Mouse (Mus musculus) layer of hippocampus, postnatal 10 days (tissue): ENCODE data around the gene Hrh3. TPM values are rescaled to one million over a fixed set of nuclear protein-coding genes. Genes with fewer than 3 reads are reported as not detected.

Experiments used
- DNase-seq, 2 experiments: peaks; one replicate each; pipeline ENCODE4 v3.0.0; 2021; ENCODE audit warnings: low spot score in 2 of 2
- total RNA-seq, 2 experiments: library from RNA; stranded (reverse); gene quantifications; 2 replicates each; pipeline ENCODE4 v1.2.3; 2021

Hrh3 gene
- total RNA-seq, 2 experiments from 2014 or later: 15.3 to 16.2 TPM

DNA sequence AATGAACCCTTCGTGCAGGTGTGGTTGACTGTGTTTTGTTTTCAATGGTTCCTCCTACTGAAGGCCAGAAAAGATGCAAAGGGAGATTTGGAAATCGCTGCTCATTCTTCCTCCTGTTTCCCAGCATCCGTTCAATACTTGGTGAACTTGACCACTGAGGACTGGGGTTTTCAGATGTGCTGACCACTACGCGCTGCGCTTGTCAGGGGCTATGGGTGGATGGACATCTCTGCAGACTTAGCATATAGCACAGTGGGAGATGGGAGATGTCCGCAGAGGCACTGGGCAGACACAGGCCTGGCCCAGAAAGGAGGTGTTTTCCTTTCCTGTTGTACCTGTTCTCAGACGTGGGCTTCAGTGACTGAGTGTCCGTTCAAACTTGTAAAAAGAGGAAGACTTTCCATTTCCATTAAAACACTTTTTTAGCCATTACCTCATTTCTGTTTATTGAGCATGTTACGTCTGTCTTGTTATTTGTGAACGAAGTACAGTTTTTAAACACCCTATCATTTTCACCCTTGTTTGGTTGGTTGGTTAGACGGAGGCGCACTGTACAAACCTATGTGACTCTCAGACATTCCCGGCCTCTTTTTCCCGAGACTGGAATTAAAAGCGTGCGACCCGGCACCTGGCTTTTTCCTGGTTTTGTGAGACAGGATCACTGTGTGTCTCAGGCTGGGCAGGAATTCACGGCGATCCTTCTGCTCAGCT is 34.4 kb downstream of the Hrh3 start:
- DNase-seq: no peak

- no peak for DNase-seq
Observed at GRCm38 (mm10) chr2:180063338-180064131, 40.8 kb downstream of the Hrh3 start.

DNA sequence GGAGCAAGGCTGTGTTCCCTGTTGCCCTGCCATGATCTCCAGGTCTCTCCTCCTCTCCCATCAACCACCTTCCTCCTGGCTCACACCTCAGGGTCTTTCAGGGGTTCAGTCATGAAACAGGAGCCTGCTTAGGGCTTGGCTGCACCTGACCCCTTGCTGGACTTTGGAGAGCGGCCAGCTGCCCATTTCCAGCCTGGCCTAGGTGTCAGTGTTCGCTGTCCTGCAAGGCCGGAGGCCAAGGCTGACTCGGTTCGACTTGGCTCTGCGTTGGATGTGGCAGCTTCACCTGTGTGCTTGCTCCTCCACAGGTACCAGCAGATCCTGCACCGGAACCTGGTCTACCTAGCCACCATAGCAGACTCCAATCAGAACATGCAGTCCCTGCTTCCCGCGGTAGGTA is 51.3 kb downstream of the Hrh3 start:
- DNase-seq: no peak

- peak in 1 of 2 experiments; percentile 34 for DNase-seq
Observed at GRCm38 (mm10) chr2:180051986-180052733, 52.1 kb downstream of the Hrh3 start.

GRCm38 (mm10) chr2:180050986-180051385 is 53.3 kb downstream of the Hrh3 start:
- DNase-seq: peak; percentile 84 to 88

Other genes starting within 250 kb of the Hrh3 start
- 10 to 100 TPM; 18.7 to 19.0 TPM for gene Taf4, start 127.8 kb downstream of the Hrh3 start, total RNA-seq
- gene Lsm14b, start 79.5 kb downstream of the Hrh3 start, total RNA-seq: 100 to 1,000 TPM; 129 to 134 TPM
- gene Psma7, start 62.1 kb downstream of the Hrh3 start, total RNA-seq: 100 to 1,000 TPM; 215 to 226 TPM
- 10 to 100 TPM; 38.0 to 40.6 TPM for gene Ss18l1, start 62.0 kb downstream of the Hrh3 start, total RNA-seq
- gene Mtg2, start 33.9 kb downstream of the Hrh3 start, total RNA-seq: 10 to 100 TPM; 15.0 to 17.7 TPM
- 10 to 100 TPM; 53.2 to 54.4 TPM for gene Osbpl2, start 14.8 kb upstream of the Hrh3 start, total RNA-seq
- 100 to 1,000 TPM; 107 to 117 TPM for gene Adrm1, start 67.0 kb upstream of the Hrh3 start, total RNA-seq
- gene Lama5, start 121.4 kb upstream of the Hrh3 start, total RNA-seq: 1 to 10 TPM; 8.1 to 9.6 TPM
- 100 to 1,000 TPM; 654 to 715 TPM for gene Rps21, start 152.9 kb upstream of the Hrh3 start, total RNA-seq
- 10 to 100 TPM; 38.6 to 40.1 TPM for gene Cables2, start 169.0 kb upstream of the Hrh3 start, total RNA-seq
- not detected for gene Rbbp8nl, start 185.4 kb upstream of the Hrh3 start, total RNA-seq
- gene Gata5, start 230.2 kb upstream of the Hrh3 start, total RNA-seq: not detected